ENCODE assay signal across 10 mouse cellular contexts in the genomic region with DNA sequence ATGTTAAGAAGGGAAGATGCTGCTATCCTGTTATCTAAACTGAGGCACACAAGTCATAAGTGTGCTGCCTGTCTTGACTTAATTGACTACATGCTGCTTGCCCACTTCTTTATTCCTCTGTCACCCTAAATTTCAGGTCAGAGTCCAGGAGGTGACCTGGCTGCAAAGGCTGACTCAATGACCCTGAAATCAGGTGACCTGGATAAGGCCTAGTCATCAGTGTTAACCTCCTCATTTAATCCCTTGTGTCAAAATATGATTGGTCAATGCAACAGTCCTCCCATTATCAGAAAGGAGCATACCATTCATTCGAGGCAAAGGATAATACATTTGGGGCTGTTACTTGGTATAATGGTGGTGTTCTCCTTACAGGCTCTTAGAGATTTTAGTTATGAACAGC. TPM values are rescaled to one million over a fixed set of nuclear protein-coding genes. Genes with fewer than 3 reads are reported as not detected.
DNase-seq lines count a peak whose midpoint lies in the region; ATAC-seq and TF ChIP-seq lines count a peak whose summit lies in the region.
"Had no signal": no experiment of that assay in that cellular context is flagged by ENCODE, and none has a peak within 500 bp of the region (broad histone marks: within the 10 kb centered on the region; RNA-seq: fewer than 3 reads in every experiment).

A gene (plus strand): TSS at position 379 of the 400 bp plus-strand sequence.

- WGBS in heart, adult 2 months: 67% methylated on average over 1 of the region's 1 CpGs
- 88% methylated on average over 1 of the region's 1 CpGs for WGBS in limb, embryonic 10.5 days
- 71% methylated on average over 1 of the region's 1 CpGs for WGBS in cerebellum, adult 2 months

- H3K27ac ChIP-seq in ES-Bruce4 (ENCODE audit: insufficient read depth, low read length): no peak within 1 kb of the TSS
- H3K27ac ChIP-seq in heart, adult 2 months: no peak within 1 kb of the TSS
- H3K27ac ChIP-seq in limb, embryonic 10.5 days: no peak within 1 kb of the TSS
- H3K27ac ChIP-seq in cerebellum, adult 2 months (ENCODE audit: insufficient read depth, low read length): no peak within 1 kb of the TSS
- H3K27ac ChIP-seq: forebrain, embryonic 13.5 days had no signal

- ATAC-seq in CD4-positive, CD25-positive, alpha-beta regulatory T cell, adult 4 months: no peak
- ATAC-seq: forebrain, embryonic 13.5 days had no signal

- no peak for TF ChIP-seq CTCF in ES-Bruce4 (IDR thresholded peaks at IDR 0.05; ENCODE audit: low read depth, low read length)
- TF ChIP-seq CTCF in heart, adult 2 months (IDR thresholded peaks at IDR 0.05): no peak
- no peak for TF ChIP-seq CTCF in cerebellum, adult 2 months (IDR thresholded peaks at IDR 0.05; ENCODE audit: borderline replicate concordance, insufficient read depth, low read depth, low read length)

- no peaks in the 10 kb centered on the region for H3K9me3 ChIP-seq in ES-Bruce4 (replicated peaks; ENCODE audit: control insufficient read depth, insufficient read depth, low read length, poor library complexity, severe bottlenecking)
- no peaks in the 10 kb centered on the region for H3K9me3 ChIP-seq in limb, embryonic 10.5 days (replicated peaks)
- H3K9me3 ChIP-seq: forebrain, embryonic 13.5 days had no signal

- no peak for TF ChIP-seq POLR2A in ES-Bruce4 (IDR thresholded peaks at IDR 0.05; ENCODE audit: insufficient read depth, low read length)
- TF ChIP-seq POLR2A in heart, adult 2 months (IDR thresholded peaks at IDR 0.05; ENCODE audit: insufficient read depth, low read depth, low read length): no peak
- no peak for TF ChIP-seq POLR2A in cerebellum, adult 2 months (IDR thresholded peaks at IDR 0.05; ENCODE audit: borderline replicate concordance, insufficient read depth, low read length)

- H3K4me1 ChIP-seq in ES-Bruce4 (ENCODE audit: control insufficient read depth, insufficient read depth, low read length): no peaks in the 10 kb centered on the region
- H3K4me1 ChIP-seq in heart, adult 2 months (ENCODE audit: control insufficient read depth, insufficient read depth, low read length): peaks cover 6% of the 10 kb centered on the region
- H3K4me1 ChIP-seq in limb, embryonic 10.5 days: peaks cover 14% of the 10 kb centered on the region
- H3K4me1 ChIP-seq in cerebellum, adult 2 months (ENCODE audit: control insufficient read depth, insufficient read depth, low read length): no peaks in the 10 kb centered on the region

- no peak within 1 kb of the TSS for H3K4me3 ChIP-seq in ES-Bruce4 (ENCODE audit: low read depth, low read length)
- H3K4me3 ChIP-seq in heart, adult 2 months: no peak within 1 kb of the TSS
- H3K4me3 ChIP-seq in limb, embryonic 10.5 days: no peak within 1 kb of the TSS
- H3K4me3 ChIP-seq in cerebellum, adult 2 months (replicated peaks; ENCODE audit: insufficient read depth, low read depth, low read length): no peak within 1 kb of the TSS

- H3K9ac ChIP-seq in ES-Bruce4 (ENCODE audit: low read depth, poor library complexity, severe bottlenecking): no peak within 1 kb of the TSS
- H3K9ac ChIP-seq in heart, adult 2 months (ENCODE audit: low read depth, low read length): no peak within 1 kb of the TSS

- peaks cover 5% of the 10 kb centered on the region for H3K36me3 ChIP-seq in ES-Bruce4 (ENCODE audit: control insufficient read depth, insufficient read depth, low read length, poor library complexity, severe bottlenecking)
- H3K36me3 ChIP-seq in heart, adult 2 months (ENCODE audit: control insufficient read depth, insufficient read depth, low read length): peaks cover 10% of the 10 kb centered on the region
- H3K36me3 ChIP-seq in limb, embryonic 10.5 days: peaks cover 14% of the 10 kb centered on the region

- intact Hi-C loops in heart, adult 2 months (cut with DNase I): loop anchor here (5.0 kb wide), 1 partner anchor 178 kb away; no protein-coding TSS in a partner anchor

- TF ChIP-seq EP300 in ES-Bruce4 (IDR thresholded peaks at IDR 0.05; ENCODE audit: insufficient read depth, low read depth, low read length): no peak
- TF ChIP-seq EP300 in heart, adult 2 months (IDR thresholded peaks at IDR 0.05; ENCODE audit: insufficient read depth, low read depth, low read length): no peak

- no peak for DNase-seq in heart, adult 2 months
- DNase-seq in limb, embryonic 10.5 days (ENCODE audit: low spot score): no peak
- DNase-seq in frontal cortex, adult 2 months (ENCODE audit: extremely low spot score in 1 of 2, low spot score in 1 of 2): no peak
- no peak for DNase-seq in cerebellum, adult 2 months
- DNase-seq in urinary bladder, postnatal 36 days (ENCODE audit: low spot score in 2 of 2): no peak
- DNase-seq: lung, postnatal 14 days; right cerebral cortex, adult 18-20 months had no signal

- H3K79me2 ChIP-seq in heart, adult 2 months (replicated peaks; ENCODE audit: control insufficient read depth, insufficient read depth, low read length): no peaks in the 10 kb centered on the region

- no peaks in the 10 kb centered on the region for H3K27me3 ChIP-seq in ES-Bruce4 (ENCODE audit: control insufficient read depth, insufficient read depth, low read length, poor library complexity, severe bottlenecking)
- no peaks in the 10 kb centered on the region for H3K27me3 ChIP-seq in heart, adult 2 months (ENCODE audit: control insufficient read depth, insufficient read depth, low read length)
- H3K27me3 ChIP-seq in limb, embryonic 10.5 days (ENCODE audit: low read depth, poor library complexity, severe bottlenecking): no peaks in the 10 kb centered on the region
- no peaks in the 10 kb centered on the region for H3K27me3 ChIP-seq in cerebellum, adult 2 months (ENCODE audit: control insufficient read depth, insufficient read depth, low read length)
- H3K27me3 ChIP-seq: forebrain, embryonic 13.5 days had no signal

RNA-seq across cellular contexts. Expression of the gene that starts here (rescaled TPM):
- 100 to 1,000 TPM; 101 to 109 TPM for polyA plus RNA-seq in CD4-positive, CD25-positive, alpha-beta regulatory T cell, adult 4 months (2017; shearing (Covaris generic))
- polyA plus RNA-seq in ES-Bruce4 (2011; ENCODE audit: insufficient read depth, insufficient read length, low read depth, missing spikeins): 24.5 and 25.8 TPM in 2 replicates
- total RNA-seq in heart, adult 2 months (2021): 10 to 100 TPM; 24.2 to 38.8 TPM
- 12.8 and 43.9 TPM in 2 replicates for polyA plus RNA-seq in heart, adult 2 months (2012; rRNA removed)
- polyA plus RNA-seq in limb, embryonic 10.5 days (2016; fragmentation: Nextera tagmentation; extraction: Ambion mirVana): 14.4 and 15.8 TPM in 2 replicates
- polyA plus RNA-seq in frontal cortex, adult 2 months (2012; rRNA removed): 5.6 and 6.2 TPM in 2 replicates
- polyA plus RNA-seq in cerebellum, adult 2 months (2012; rRNA removed): 3.7 and 5.6 TPM in 2 replicates
